Mouse (Mus musculus) adipocyte (in vitro differentiated cells): ENCODE data around the gene Atat1.
A peak's percentile ranks its signal among the peaks of the same experiment; 100 is the strongest.

Experiments used
- DNase-seq: peaks from one replicate; pipeline ENCODE4 v3.0.0-alpha.2; 2016; ENCODE audit warnings: low spot score

Atat1 gene

GRCm38 (mm10) chr17:35917463-35918251 is 7.8 kb upstream of the Atat1 start:
- DNase-seq, result peak; percentile 80

- DNase-seq, result no peak
Observed at GRCm38 (mm10) chr17:35917143-35917462, 7.2 kb upstream of the Atat1 start.

GRCm38 (mm10) chr17:35916297-35917142 is 6.6 kb upstream of the Atat1 start, which contains the start of the genes Mrps18b and Ppp1r10:
Mrps18b (minus strand) TSS chr17:35916389.
Ppp1r10 (plus strand) TSS chr17:35916434.
- DNase-seq, result peak; percentile 99

- peak; percentile 63 for DNase-seq
Observed at GRCm38 (mm10) chr17:35915538-35916296, 5.8 kb upstream of the Atat1 start.

- no peak for DNase-seq
Observed at GRCm38 (mm10) chr17:35914975-35915374, 5.1 kb upstream of the Atat1 start.

GRCm38 (mm10) chr17:35909186-35909918 is 523 bp downstream of the Atat1 start:
- no peak for DNase-seq

- no peak for DNase-seq
Observed at GRCm38 (mm10) chr17:35907609-35908008, 2.3 kb downstream of the Atat1 start.

GRCm38 (mm10) chr17:35905587-35905986 is 4.3 kb downstream of the Atat1 start:
- no peak for DNase-seq

- DNase-seq, result no peak
Observed at GRCm38 (mm10) chr17:35903992-35904355, 5.9 kb downstream of the Atat1 start.

GRCm38 (mm10) chr17:35903343-35903991 is 6.4 kb downstream of the Atat1 start:
- peak; percentile 90 for DNase-seq

- DNase-seq, result no peak
Observed at GRCm38 (mm10) chr17:35900636-35901035, 9.2 kb downstream of the Atat1 start.

- no peak for DNase-seq
Observed at GRCm38 (mm10) chr17:35897644-35898573, 12.0 kb downstream of the Atat1 start.

- DNase-seq, result peak; percentile 95
Observed at GRCm38 (mm10) chr17:35896781-35897643, 12.9 kb downstream of the Atat1 start, which contains the start of gene 2310061I04Rik. 2310061I04Rik (minus strand) TSS chr17:35897431.

- DNase-seq, result no peak
Observed at GRCm38 (mm10) chr17:35887725-35888124, 22.1 kb downstream of the Atat1 start.

- DNase-seq, result no peak
Observed at GRCm38 (mm10) chr17:35883777-35884176, 26.1 kb downstream of the Atat1 start.

- no peak for DNase-seq
Observed at GRCm38 (mm10) chr17:35882924-35883323, 27.0 kb downstream of the Atat1 start.

GRCm38 (mm10) chr17:35879245-35880057 is 30.4 kb downstream of the Atat1 start, which contains the start of gene Dhx16:
Dhx16 (plus strand) TSS chr17:35879819.
- DNase-seq, result peak; percentile 97

GRCm38 (mm10) chr17:35874721-35875120 is 35.2 kb downstream of the Atat1 start:
- DNase-seq, result no peak
